Mouse (Mus musculus) liver (tissue): ENCODE results near the gene Rnf152.

Experiments
- DNase-seq: peaks from one replicate; pipeline ENCODE4 v3.0.0-alpha.2; 2020; ENCODE audit warnings: mixed read lengths

Gene Rnf152

DNA sequence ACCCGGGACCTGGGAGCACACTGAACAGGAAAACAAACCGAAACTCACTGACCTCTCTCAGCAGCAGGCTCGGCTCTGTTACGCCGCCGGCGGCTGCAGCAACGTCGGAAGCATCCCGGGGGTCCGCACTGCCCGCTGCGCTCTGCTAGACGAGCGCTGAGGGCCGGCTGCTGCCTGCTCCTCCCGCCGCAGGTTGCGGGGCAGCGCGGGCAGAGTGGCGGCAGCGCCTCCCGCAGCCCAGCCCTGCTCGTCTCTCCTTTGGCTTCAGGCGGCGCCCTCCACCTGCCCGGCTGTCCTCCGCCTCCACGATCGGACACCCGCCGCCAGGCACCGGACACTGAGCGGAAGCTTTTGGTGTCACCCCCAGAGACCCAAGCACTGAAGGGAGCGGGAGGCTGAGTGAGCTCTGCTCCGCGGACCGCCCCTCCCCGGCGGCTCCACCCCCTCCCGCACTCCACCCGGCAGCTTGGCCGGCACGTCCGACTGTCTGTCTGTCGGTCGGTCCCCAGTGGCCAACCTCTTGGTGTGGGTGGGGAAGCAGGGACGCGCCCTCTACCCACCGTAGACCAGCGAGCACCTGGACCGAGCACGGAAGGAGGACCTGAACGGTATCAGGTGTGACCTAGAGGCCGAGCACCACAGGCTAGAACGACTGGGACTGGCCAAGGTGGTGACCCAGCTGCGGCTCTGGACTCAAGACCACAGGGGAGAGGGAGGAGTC lies at the start of gene Rnf152:
Gene Rnf152 (minus strand): TSS at position 420 of the 721 bp plus-strand sequence.
- DNase-seq: peak; percentile 41

DNA sequence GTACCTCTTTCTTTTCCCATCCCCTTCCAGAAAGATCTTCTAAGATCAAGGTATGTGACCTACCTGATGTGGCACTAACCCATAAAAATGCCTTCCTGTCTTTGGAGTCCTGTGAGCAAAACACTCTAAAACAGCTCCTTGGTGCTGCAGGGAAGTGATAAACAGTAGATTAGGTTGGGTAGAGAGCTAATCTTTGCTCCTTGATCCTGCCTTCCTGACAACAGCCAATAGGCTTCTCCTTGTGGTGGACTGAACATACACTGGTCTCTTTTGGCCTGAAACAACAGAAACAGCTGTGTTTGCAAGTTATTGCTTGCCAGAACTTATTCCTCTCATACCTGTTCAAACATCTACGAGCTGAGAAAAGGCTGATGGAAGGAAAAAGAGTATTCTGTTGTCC lies 46.3 kb upstream of the Rnf152 start:
- DNase-seq: no peak

DNA sequence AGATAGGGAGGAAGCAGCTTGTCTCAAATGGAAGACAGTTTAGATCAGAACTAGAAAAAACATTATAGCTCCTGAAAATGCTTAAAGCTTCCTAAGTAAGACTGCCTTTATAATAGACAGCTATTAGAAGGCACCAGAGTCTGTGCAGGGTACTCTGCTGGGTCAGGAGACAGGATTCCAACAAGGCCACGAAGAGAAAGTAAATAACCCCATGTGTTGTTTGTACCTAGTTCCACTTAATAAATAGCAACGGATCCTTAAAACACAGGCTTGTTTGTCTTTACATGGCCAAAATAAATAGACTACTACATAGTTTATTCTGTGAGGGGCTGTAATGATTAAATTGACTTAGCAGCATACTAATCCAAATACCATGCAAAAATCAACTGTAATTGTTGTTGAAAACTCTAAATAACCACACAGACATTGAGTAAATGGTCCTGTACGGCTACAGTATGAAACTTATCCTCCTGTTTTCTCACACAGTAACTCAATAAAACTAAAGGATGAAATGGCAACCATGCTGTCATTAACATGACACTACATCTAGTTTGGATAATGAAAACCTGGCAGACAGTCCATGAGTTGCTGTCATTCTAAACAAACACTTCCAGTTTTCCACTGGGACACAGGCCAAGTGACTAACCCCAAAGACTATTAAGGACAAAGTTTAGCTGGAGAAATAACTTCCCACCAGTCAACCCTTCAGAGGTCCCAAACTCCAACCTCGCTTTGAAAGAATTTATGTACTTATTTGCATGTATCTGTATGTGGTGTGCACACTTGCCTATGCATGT lies 27.8 kb upstream of the Rnf152 start:
- DNase-seq: no peak

DNA sequence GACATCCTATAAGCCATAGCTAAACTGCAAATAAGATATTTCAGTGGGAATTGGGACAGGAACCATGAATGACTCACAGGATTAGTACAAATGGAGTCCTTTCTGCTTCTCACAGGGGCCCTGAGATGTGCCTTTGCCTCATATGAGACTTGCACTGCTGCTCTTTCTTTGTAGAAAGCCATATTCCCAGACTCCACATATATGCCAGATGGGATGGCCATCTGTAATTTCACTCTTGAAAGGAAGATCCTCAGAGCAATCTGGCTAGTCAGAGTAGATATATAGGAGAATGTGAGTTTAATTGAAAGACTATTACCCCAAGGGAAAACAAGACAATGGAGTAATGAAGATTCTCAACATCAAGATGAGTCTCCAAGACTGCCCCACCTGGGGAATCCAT lies 21.0 kb upstream of the Rnf152 start:
- no peak for DNase-seq

DNA sequence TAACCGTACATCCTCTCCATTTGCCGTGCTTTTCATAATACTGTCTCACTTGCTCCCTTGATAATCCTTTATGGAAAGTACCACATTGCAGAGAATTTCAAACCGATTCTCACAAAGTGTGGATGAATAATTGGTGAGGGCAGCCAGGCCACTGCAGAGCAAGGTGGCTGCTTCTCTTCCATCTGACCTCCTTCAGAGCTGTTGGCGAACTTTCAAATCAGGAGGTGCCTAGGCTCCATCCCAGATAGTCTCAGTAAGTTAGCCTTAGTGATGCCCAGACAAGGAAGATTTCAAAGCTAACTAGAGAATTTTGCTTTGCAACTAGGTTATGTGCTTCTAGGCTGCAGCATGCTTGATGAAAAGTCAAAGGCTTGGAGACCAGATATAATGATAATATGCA lies 18.1 kb upstream of the Rnf152 start:
- no peak for DNase-seq

DNA sequence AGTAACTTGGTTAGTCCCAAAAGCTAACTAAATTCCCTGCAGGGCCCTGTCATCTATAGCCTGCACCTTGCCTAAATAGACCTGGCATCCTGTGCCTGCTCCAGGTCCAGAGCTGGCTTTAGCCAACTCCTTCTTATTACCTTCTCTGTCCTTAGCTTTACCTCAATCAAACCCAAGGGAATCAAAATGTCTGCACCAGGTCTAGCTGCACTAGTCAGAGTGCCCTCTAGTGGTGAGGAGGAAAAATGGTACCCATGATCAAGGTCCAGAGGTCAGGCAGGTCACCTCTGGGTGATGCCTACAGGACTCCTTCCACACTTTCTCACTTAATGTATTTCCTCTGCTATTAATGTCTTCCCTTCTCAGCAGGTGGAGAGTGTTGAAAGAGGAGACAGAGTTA lies 6.2 kb upstream of the Rnf152 start:
- no peak for DNase-seq

DNA sequence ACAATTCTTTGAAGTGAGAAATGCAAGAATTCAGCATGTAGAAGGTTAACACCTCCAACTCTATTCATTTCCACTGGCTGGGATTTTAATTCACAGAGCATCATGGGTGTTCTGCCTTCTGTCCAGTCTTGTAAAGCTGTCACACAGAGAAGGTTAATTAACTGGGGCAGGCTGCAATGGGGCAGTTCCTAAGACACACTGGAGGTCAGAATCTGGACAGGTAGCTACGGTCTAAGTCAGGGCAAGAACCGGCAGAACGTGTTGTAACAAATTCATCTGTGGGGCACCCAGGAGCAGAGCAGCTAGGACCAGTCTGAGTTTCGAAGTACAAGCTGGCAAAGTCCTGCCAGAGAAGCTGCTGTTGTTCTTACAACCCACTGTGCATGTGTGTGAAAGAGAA lies 2.4 kb upstream of the Rnf152 start:
- DNase-seq: no peak

DNA sequence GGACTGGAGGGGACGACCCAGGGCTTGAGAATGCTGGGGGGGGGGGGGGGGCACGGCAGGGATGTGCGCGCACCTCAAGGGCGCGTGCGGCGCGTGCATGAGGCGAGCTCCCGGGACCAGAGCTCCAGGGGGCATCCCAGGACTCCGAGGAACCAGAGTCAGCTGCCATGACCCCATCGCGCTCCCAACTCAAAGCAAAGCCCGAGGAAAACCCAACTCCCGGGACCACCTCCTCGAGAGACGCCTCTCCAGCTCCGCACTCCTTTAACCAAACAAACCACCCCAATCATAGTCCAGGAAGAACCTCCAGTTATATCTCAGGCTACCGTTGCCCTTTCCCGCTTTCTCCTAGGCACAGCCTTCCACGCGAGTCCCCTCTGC lies 610 bp downstream of the Rnf152 start:
- no peak for DNase-seq

DNA sequence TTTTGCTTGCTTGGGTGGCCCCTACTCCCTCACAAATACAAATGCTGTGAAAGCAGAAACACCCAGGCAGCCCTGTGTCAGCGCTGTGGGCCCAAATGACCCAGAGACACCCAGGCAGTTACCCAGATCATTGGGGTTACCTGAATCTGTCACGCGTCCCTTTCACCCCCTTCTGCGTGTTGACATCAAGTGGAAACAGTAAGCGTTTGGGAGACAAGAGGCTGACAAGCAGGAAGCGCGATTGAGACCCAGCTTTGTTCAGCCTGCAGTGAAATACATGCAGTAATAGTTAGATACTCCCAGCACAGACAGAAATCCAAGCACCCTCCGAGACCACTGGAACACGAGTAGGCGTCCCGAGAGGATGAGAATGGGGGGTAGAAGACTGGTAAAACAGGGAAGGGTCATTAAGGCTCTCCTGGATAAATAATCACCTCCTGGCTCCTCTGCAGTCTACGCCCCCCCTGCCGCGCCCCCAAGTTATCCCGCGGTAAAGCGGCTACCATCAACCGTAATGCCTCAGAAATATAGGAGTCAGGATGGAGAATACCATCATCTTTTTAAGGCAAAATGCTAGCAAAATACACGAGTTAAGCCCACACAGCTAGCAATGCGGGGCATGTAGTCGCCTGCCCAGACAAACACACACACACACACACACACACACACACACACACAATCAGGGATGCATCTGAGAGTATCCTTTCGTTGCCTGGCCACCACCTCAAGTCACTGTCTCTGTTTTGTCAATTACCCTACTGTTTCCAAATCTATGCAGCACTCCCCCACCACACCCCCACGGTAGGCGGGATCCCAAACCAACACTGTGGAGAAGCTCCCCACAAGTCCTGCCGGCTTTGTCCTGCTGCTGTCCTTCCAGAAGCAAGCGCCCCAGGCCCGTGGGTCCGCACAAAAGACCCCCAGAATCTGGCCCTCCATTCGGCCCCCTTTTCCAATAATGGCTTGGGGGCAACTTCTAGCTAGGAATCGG lies 1.3 kb downstream of the Rnf152 start:
- no peak for DNase-seq

DNA sequence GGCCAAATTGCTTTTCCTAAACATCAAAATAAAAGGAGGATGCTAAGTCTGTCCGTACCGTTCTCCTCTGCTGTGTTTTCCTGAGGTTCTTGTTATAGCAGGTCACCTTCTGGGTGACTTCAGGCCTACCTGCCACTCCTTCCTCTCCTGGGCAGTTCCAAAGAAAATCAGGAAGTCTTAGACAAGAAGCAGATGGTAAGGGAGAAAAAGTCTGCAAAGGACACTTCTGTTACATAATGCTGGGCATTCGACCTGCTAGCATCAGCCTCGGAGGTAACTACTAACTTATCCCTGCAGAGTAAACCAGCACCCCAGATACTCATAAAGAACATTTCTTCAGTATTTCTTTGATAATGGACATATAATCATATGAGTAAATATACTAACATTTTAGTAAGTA lies 4.7 kb downstream of the Rnf152 start:
- no peak for DNase-seq

DNA sequence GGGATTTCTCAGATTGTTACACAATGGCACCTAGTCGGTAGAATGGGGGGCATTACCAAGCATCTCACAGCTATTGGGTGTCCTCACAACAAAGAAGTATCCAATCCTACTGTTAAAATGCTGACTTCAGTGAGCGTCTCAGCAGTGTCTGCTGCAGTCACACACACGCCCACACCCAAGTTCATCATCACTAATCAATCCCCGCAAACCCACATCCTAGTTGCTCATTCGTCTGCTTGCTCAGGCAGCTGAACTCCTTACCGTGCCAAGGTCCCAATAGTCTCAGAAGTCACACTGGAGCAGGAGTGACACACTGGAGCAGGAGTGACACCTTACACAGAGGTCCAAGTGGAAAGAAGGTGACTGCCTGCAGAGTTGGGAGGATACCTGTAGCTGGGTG lies 14.2 kb downstream of the Rnf152 start:
- no peak for DNase-seq

DNA sequence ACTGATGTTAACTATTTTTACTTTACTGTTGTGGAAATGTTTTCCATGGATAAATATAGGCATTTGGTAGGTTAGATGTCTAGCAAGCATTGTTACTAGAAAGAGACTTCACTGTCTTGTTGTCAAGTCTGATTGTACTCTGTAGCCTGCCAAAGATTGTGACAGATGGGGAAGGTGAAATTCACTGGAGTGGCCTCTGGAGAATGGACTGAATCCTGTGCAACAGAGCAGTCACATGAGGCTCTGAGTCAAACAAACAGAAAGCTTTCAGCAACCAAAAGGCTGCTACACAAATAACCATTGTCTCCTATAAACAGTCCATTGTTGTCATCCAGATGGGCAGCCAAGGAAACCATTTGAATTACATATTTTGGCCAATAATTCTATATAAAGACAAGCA lies 15.6 kb downstream of the Rnf152 start:
- no peak for DNase-seq

DNA sequence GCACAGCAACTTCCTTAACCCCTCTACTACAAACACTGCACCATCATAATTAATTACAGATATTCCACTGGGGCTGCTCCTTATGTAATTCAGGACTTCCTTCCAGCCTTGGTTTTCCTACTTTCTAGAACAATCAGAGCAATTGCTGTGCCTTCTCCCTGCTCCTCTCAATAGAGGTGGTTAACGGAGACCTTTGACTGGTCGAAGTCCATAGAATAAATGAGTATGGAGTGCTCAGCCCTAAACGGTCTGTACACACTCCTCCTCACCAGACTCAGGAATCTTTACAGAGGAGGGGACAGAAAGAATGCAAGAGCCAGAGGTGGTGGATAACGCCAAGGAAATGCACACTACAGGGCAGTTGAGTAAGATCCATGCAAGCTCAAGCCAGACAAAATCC lies 19.1 kb downstream of the Rnf152 start:
- DNase-seq: no peak

DNA sequence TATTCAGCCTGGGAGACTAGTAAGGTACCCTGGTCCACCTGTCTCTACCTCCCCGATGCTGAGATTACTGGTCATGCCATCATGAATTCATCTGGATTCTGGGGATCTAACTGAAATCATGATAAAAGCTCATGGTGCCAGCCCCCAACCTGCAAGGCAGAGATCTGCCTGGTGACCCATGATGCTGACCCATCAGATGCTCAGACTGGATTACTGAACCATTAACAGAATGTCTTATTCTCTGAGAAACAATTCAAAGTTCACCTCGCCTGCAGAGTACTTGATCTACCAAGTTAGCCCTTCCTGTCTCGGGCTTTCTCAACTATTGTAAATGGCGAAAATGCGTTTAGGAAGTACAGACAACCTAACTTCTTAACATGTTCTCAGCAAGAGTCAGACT lies 20.4 kb downstream of the Rnf152 start:
- no peak for DNase-seq

DNA sequence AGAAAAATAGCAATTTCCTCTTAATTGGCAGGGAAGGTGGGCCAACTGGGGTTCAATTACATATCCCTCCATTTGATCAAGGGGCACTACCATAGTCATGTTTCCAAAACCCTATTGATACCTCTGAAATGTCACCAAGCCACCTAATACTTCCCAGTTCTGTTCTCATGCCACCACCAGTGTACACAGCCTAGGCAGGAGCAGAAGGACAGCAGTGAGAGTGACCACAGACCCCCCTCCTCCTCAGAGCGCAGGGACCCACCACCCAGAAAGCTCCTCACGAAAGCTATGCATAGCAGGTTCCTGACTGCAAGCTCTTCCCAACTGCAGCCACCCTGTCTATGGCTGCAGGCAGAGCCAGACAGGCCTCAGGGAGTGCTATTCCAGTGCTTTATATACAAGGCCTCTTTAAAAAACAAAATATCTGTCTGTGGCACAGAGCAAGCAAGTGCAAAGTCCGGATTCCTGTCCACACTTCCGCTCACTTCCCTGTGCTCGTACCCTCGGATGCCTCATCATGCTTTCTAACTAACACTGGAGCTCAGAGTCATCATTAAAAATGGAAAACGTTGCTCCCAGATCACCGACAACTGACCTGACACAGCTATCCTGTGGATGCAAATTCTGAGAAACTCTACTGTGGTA lies 24.3 kb downstream of the Rnf152 start:
- no peak for DNase-seq

DNA sequence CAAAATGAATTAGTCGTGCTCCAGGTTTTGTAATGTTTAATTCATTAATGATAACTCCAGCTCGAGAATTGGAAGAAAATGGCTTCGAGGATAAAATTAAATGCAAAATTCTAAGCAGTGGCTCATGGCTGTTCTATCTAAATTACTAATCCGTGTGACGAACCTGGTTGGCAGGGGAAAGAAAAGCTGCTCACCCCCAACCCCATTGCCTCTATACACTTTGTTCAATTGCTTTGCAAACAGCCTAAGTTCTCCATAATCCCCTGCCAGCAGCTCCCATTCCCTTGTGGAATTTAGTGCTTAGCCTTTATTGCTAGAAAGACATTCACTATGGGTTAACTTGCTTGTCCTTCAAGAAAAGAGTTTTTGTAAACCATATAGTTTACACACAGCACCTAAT lies 24.9 kb downstream of the Rnf152 start:
- DNase-seq: no peak

DNA sequence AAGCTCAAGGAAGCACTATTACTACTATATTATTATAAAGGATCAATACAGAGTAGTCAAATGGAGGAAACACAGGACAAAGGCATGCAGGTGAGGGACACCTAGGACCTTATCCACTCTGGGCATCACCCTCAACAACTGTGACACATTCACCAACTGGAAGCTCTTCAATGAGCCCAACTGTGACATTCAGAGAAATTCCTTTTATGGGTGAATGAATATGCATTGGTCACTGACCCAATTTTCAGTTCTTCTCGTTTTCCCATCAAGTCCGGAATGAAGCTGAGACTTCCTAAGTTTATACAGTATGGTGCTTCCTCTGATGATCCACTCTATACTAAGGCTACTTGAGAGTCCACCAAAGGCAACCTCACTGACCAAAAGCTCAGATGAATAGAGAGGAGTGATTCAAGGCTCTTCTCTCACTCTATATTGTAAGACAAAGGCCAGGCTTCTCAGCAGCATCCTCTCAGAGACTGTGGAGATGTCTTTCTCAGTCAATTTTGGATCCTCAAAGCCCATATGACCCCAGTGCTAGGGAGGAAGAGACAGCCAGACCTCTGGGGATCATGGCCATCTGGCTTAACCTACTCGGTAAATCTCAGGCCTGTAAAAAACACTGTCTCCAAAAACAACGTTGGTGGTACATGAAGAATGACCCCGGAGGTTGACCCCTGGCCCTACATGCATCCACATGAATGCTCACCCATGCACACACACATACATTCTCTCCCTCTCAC lies 25.8 kb downstream of the Rnf152 start:
- no peak for DNase-seq

DNA sequence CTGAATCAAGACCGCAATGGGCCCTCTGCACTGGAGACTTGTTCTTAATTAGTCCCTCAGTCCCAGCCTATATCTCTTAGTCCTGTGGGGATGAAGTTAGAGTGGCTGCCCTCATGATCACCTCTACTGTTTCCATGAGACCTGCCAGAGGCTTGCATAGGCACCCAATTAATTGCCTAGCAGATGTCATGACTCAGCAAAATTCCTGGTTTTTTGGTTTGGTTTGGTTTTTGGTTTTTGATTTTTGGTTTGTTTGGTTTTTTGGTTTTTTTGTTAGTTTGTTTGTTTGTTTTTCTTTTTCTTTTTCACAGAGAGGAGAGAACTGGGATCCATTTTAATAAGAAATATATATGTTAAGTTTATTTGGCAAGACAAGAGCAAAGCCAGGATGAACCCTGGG lies 28.7 kb downstream of the Rnf152 start:
- DNase-seq: no peak

DNA sequence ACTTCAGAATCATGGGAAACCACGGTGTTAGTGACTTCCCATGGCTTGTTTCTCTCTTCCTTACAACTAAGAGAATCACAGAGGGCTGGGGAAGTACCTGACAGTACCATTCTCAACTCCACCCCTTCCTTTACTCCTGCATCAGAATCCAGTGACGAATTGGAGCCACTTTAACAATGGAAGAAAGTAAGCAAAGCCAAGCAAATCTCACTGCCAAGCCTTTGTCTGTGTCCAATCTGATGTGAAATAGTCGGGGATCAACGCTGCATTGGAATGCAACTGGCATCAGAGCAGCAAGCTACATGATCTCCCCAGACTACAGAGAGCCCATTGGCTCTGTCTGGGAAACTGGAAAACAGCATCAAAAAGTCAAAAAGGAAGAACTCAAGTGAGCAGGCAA lies 31.9 kb downstream of the Rnf152 start:
- no peak for DNase-seq

DNA sequence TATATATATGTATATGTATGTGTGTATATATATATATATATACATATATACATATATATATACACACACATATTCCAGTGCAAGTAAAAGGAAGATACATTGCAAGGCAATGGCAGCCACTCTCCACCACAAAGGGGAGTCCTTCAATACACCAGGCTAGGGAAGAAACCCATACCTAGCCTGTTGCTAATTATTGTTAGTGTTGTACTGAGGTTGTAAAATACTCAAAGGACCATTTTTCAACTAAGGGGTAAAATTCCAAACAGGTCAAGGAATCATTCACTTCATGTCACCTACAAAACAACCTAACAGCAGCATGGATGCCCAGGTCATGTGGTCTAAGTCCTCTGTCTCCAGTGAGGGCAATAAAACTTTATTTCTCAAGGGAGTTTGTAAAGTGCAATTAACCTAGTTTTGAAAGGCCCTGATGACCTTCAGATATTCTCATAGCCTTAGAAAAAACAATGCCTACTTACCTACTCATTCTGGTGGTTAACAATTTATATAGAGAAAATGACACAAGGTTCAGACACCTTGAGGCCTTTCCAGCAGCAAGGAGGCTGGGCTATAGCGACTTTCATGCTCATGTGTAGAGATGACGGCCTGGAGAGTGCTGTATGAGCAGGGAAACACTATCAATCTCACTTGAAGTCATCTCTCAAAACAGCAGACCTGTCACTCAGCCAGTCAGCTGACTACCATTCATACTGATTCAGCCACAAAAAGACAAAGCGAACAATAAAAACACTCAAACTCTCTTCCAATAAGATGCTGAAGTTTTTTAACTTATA lies 42.3 kb downstream of the Rnf152 start:
- no peak for DNase-seq

DNA sequence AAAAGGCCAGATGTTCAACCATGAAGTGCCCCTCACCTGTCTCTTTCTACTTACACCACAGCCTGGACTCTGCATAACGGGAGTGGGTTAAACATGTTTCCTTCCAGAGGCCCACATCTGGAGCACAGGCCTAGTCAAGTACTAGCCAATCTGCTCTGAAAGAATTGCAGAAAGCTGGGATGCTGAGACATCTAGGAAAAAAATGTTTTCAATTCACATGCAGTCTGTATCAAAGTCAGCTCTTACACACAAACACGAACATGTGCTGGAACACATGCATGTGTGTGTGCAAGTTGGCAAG lies 44.0 kb downstream of the Rnf152 start:
- no peak for DNase-seq
